Mouse (Mus musculus): ENCODE data around the gene Scmh1.

Scmh1 gene

DNA sequence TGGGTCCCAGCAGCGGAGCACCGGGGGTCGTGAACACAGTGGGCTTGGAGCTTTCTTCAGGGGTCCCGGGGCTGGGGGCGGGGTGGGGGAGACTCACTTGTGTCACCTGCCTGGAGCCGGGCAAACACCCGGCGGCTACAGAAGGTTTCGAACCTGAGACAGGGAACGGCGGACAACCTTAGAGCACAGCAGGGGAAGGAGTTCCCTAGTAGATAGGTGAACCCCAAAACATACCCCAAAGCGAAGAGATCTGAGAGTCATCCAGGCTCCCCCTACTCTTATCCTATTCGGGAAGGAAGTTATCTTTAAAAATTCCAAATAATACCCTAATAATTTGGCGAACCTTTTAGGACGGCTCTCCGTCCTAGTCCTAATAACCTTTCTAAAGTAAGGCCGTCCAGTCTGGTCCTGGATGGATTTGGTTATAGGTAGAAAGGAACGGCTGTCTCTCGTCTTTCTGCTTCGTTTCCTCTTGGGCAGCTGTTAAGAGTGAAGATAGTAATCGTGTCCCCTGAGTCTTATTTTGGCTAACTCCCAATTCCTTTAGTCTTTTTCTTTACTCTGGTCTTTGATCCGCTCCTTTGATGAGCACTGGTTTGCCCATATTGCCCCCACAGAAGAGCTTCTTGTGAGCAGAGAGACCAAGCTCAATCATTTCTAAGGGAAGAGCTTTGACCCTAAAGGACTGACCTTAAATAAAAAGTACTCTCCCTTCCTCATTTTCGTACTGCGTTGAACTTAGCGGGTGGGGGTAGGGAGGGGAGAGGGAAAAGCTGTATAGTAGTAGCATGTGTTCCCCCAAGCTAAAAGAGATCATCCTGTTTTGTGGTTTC lies 941 bp downstream of the Scmh1 start:
- DNase-seq (ENCODE audit: low spot score in 2 of 2) = no peak

DNA sequence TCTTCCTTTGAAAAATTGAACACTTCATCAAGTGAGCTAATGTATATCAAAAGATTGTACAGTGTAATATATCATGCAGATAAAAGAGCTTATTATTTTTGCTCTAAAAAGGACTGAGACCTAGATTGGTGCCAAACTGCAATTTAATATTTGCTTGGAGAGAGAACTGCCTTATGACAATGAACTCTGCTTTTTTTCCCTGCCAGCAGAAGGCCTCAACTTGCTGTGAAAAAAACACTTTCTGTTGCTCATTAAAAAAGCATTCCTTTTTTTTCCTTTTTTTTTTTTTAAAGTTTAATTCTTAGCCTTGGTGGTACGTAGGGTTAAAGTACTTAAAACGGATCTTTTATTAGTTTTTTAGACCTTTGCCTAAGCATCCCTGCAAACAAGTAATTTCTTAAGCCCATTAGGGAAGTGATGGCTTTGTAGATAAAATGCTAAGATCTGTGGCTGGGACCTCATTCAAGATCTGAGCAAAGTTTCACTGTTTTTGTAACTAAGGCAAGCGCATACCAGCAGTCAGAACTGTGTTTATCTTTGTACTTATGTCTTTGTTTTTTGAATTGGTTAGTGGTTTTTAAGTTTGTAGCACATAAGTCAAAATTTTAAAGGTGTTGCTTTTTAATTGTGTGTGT lies 1.7 kb downstream of the Scmh1 start:
- no peak for DNase-seq (ENCODE audit: low spot score in 2 of 2)

DNA sequence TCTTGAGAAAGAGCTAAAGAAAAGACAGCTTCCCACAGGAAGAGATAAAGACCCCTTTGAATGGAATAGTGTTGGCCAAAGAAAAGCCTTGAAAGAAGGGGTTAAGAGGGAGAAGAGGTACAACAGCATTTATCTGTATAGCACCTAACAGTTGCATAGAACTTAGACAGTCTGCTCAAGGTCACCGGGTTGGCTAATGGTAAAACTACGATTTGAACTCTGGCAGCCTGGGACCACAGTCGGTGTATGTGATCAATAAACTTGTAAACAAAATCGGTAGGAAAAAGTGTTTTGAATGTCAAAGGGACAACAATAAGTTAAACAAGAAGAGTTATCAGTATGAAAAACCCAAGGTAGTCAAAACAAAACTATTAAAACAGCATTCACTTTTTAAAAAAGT lies 13.0 kb downstream of the Scmh1 start:
- DNase-seq (ENCODE audit: low spot score in 2 of 2) = no peak

DNA sequence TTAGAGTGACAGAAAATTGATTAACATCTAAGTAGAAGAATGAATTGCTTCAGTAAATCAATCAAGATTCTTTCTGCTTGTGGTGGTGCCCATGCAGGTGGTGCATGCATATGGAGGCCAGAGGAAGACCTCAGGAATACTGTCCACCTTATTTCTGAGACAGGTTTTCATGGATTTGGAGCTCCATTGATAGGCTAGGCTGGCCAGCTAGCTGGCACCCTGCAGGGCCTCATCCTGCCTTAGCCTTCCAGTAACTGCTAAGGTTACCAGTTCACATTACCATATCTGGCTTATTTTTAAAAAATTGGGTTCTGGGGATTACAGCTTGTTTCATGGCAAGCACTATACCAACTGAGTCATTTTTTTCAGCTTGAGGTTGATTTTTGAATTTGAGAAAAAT lies 15.1 kb downstream of the Scmh1 start:
- no peak for DNase-seq (ENCODE audit: low spot score in 2 of 2)

DNA sequence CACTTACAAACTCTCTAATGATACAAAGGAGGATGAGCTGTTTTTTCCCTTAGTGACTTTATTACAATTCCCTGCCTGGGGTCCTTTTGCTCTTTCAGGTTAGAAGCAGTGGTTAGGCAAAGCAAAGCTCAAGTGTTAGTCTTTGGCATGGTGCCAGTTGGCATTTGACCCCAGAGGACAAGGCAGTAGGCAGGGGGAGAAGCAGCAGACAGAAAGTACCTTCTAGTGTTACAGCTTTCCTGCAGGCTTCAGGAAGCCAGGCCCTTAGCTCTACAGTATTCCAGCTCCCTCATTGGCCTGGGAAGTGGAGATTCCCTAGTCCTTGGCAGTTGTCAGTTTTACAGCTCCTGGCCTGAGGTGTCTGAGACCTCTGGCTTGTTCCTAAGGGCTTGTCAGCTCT lies 15.6 kb downstream of the Scmh1 start:
- DNase-seq (ENCODE audit: low spot score in 2 of 2) = no peak

DNA sequence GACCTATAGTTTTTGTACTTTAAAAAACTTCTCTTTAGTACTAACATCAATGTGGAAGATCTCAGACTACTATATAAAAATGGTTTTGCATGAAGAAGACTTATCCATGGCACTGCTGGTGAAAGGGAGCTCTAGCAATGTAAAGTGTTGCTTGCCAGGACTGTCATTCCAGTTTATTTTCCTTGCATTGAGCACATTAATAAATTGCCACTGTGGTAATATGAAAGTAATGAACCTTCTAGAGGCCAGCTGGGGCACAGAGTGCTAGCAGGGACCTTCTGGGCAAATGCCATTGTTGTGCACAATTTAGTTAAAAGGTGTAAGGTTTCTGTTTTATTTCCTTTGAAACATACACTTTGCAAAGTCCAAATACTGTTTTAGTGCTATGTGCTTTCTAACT lies 25.5 kb downstream of the Scmh1 start:
- DNase-seq (ENCODE audit: low spot score in 2 of 2) = no peak

DNA sequence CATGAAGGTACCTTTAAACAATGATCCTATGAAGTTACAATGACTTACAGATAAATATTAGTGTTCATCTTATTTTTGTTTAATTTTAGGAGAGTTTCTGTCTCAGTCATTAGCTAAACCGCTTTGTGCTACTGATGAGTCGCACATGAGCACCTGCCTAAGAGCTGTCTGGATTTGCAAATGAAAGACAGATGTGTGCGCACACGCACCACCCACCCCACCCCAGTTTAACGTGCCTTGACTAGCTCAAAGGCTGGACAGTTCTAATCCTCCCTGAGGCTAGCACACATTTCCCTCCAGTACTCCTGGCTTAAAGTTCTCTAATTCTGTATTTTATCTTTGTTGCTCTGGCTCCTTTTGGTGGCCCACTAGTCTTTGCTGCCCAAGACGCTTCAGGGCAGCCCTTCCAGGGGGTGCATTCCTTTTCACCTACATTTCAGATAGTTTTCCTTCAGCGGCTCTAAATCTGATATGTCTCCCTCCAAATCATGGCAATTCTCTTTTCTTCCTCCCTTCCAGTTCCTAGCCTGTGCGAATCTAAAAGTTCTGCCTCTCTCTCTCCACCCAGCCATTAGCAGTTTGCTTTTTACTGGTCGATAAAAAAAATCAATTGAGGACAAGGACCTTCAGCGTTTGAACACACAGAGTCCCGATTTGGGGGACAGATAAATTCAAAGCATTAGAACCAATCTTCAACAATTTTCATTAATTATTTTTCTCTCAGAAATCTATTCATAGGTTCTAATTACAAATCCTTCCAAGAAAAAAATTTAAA lies 27.7 kb downstream of the Scmh1 start:
- DNase-seq (ENCODE audit: low spot score in 2 of 2) = no peak

DNA sequence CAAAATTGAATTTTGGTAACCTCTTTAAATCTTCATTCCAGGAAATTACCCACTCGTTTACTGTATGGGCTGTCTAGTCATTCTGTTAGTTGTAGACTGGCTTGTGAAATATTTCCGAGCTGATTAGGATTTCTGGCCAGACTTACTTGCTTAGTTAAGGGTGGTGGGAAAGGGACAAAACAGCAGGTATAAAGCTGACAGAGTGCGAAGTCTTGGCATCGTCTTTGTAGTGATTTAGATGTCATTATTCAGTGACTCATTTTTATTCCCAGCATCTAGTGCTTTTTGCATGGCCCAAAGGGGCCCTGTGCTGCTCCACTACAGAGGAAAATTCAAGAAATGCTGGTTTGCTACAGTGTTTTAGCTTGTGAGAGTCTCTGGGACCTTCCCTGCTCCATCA lies 56.7 kb downstream of the Scmh1 start:
- DNase-seq (ENCODE audit: low spot score in 2 of 2) = no peak

DNA sequence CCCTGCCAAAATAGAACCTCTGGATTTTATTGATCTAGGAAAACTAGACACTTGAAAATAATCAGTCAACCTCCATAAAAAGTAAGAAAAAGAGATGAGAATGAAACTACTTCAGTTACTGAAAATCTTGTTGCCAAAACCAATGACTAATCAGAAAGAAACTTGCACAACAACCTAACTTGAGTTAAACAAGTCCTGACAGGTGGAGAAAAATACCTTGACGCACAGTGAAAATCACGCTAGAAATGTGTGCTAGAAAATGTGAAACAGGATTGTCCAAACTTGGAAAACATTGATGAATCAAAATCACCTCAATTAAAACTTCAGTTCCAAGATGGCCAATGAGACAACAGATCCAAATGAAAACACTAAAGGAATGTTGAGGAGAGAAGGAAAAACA lies 67.9 kb downstream of the Scmh1 start:
- DNase-seq (ENCODE audit: low spot score in 2 of 2) = no peak

DNA sequence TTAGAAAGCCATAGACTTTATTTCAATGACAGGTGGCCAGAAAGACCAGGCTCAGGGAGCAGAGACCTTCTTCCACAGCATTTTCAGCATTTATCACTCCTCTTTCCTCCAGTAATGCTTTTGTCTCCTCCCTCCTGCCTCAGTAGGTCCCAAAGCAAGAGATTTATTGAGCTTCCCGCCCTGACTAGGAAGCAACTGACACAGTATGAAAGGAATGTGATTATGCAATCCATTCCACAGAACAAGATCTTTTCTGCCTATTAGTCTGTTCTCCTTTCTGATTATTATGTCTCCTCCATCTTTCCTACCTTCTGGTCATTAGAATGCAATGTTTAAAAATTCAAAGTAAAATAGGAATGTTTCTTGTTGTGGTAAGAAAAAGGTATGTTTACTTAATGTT lies 82.6 kb downstream of the Scmh1 start:
- DNase-seq (ENCODE audit: low spot score in 2 of 2) = no peak

DNA sequence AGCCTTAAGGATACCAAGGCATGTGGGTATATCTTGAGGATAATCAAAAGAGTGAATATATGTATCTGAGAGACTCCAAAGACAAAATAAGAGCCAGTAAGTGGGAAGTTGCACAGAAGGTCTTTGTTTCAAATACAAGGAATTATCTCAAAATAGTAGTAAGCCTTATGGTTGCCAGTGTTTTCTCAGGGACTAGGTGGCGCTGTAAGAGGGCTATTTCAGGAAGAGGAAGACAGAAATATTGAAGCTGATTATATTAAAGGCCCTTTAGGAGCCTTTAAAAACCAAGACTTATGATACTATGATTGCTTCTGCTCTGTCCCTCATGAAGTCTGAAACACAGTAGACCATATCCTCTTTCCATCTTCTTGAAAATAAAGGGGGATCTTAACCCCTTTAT lies 101.9 kb downstream of the Scmh1 start:
- DNase-seq (ENCODE audit: low spot score in 2 of 2) = no peak

DNA sequence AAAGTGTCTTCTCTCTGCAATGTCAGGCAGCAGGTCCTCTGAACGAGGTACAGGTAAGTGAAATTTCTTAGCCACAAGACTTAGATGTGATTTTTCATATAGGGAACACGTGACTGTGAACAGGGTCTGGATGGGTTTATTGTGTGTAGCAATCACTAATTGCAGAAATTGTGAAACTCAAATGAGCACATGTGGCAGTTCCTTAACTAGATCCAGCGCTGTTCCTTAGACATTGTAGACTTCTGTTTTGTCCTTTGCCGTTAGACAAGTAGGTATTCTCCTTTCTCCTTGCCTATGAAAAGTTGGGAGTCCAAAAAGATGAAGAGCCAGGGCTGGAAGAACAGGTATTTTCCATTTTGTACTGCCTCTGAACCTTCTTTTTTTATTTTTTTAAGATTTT lies 106.1 kb downstream of the Scmh1 start:
- no peak for DNase-seq (ENCODE audit: low spot score in 2 of 2)

DNA sequence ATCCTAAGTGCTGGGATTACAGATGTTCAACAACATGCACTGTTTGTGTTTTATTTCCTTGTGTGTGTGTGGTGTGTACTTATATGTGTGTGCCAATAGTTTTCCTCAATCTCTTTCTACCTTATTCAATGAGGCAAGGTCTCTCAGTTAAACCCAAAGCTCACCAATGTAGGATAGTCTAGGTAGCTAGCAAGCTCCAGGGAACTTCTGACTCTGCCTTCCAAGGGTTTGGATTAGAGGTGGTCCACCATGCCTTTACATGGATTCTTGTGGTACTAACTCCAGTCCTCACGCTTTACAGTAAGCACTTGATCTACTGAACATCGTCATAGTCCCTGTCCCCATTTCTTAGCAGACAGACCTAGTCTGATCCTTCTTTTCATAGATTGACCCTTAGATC lies 109.3 kb downstream of the Scmh1 start:
- no peak for DNase-seq (ENCODE audit: low spot score in 2 of 2)

DNA sequence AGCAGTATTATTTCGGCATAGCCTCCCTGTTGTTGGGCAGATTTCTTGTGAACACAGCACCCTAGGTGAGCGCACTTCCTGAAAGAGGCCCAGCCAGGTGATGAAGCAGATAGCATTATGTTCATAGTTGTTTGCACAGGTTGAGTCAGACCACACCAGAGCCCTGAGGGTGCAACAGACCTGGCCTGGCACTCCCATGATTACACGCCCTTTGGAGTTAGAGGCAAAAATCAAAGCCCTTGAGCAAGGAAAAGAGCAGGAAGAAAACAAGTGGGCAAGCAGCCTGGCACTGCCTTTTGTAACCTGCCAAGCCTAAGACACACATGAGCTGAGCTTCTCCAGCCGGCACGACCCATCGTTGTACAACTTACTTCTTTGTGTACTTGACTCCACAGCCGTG lies 111.4 kb downstream of the Scmh1 start:
- DNase-seq (ENCODE audit: low spot score in 2 of 2) = no peak

DNA sequence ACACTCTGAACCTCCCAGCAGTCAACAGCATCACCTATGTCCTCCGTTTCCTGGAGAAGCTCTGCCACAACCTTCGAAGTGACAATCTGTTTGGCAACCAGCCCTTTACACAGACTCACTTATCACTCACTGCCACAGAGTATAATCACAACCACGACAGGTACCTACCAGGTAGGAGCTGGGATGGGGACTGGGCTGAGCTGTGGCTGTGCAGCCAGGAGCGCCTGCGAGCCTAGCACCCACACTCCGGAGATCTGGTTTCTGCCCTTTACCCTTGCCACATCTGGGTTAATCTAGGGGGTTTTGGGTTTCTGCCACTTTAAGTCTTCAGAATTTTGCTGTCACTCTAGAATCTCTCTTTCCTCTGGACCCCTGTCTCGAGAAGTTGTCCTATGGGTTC lies 111.8 kb downstream of the Scmh1 start:
- no peak for DNase-seq (ENCODE audit: low spot score in 2 of 2)

DNA sequence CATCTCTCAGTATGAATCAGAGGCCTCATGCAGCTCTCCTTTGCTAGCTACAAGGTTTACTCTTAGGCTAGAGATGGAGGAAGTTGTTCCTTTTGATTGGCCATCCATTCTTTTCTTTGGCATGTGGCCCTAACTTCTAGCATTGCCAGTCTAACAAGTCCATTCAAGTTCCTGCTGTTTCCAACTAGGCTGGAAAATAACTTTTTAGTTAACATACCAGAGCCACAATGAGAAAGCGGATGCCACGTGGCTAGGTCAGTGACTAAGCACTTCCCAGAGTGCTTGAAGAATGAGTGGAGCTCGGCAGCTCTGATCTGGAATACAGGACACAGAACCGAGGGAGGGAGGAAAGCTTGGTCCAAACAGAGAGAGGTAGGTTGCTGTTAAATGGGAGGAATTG lies 112.3 kb downstream of the Scmh1 start:
- no peak for DNase-seq (ENCODE audit: low spot score in 2 of 2)

DNA sequence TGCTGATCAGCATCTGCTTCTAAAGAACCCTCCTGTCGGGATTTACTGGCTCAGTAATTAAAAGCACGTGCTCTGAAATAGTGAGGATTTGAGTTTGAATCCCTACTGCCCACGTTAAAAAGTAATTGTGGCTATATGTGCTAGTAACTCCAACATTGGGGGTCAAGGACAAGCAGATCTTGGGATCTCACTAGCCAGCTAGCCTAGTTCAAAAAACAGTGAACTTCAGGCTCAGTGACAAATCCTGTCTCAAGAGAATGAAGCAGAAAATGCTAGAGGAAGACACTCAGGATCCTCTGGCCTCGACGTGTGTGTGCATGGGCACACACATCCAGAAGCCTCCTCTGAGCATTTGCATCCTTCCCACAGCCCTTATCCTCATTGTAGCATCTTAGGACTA lies 116.7 kb downstream of the Scmh1 start:
- DNase-seq (ENCODE audit: low spot score in 2 of 2) = no peak

DNA sequence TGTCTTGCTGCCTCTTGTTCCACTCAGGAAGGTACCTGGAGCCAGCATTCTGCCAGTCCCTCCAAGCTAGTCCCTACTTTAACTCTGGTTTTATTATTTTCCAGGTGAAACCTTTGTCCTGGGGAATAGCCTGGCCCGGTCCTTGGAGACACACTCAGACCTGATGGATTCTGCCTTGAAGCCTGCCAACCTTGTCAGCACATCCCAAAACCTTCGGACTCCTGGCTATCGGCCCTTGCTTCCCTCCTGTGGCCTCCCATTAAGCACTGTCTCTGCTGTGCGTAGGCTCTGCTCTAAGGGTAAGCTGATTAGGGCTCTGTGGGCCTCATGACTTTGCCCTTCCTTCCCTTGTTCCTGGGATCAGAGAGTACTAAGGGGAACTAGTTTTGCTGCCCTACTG lies 117.3 kb downstream of the Scmh1 start:
- no peak for DNase-seq (ENCODE audit: low spot score in 2 of 2)

DNA sequence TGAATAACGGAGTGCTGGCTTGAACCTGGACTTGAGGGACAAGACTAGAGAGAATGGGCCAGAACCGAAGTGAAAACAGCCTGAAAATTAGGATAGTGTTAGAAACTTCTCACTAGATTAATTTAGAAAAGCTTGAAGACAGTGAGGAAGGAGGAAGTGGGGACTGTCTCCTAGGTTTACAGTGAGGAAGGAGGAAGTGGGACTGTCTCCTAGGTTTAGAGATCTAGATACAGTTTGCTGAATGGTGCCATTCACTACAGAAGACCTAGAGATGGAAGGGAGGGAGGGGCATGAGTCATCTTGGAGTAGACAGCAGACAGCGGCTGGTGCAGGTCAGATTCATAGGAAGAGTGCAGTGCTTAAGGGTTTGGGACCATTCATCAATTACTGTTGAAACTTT lies 118.0 kb downstream of the Scmh1 start:
- no peak for DNase-seq (ENCODE audit: low spot score in 2 of 2)

DNA sequence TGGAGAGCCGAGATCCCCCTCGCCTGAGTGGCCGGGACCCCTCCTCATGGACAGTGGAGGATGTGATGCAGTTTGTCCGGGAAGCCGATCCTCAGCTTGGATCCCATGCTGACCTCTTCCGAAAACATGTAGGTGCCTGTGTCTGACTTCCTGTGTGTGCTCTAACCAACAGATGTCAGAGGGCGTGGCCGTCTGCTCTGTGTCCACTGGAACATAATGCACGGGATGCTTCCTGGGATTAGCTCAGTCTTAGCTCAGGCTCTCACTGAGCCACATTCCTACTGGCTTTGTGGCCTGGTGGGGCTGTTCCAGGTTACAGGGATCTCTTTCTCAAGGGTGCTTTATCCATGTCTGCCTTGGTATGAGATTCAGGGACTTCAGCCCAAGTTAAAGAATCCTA lies 123.1 kb downstream of the Scmh1 start:
- no peak for DNase-seq (ENCODE audit: low spot score in 2 of 2)

DNA sequence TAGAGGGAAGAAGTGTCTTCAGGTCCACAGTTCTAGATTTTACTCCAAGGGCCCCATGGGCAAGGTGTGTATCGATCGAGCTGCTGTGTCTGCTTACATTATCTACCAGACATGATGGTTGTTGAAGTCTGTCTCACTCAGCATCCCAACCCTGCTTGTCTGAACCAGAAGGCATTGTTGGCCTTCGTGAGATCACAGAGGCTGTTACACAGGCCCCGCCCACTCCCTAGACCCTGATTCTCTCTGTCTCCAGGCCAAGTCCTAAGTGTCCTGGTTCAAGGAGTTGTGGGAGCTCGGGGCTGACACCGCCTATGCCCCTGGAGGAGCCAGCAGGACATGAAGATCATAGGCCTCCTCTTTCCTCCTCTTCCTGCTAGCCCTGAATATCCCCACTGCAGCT lies 126.9 kb downstream of the Scmh1 start, which contains the start of gene Slfnl1:
TSS of gene Slfnl1 (plus strand) at position 246 of the 400 bp plus-strand sequence.
- DNase-seq (ENCODE audit: low spot score in 2 of 2) = no peak

DNA sequence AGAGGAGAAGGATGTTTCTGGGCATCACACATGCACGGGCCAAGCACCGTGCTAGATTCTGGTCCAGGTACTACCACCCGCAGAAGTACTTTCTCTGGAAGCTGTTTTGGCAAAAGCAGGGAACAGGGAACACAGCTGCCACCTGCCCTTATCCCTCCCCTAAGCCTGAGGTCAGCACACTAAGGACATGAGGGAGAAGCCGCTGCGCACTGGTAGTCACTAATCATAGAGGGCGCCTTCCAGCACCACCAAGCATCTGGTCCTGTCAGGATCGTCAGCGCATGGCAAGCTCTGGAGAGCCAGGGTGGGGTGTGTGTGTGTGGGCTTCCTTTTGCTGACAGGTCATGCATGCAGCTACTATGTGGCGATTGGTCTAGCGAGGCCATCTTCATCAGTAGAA lies 133.6 kb downstream of the Scmh1 start:
- DNase-seq (ENCODE audit: low spot score in 2 of 2) = no peak

DNA sequence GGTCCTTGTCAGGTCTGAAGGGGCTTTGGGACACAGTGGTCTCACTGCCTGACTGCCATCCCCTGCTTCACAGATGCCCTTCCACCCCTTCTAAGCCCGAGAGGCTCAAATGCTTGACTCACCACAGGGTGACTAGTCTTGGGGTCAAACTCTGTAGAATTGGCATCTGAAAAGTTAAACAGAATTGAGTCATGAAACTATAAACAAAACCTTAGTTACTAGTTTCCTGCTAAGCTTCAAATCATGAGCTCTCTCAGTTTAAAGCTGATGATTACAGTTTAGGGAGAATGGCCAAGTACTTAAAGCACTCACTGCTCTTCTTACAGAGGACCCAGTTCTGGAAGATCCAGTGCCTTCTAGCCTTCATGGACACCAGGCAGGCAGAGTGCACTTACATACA lies 139.8 kb downstream of the Scmh1 start:
- DNase-seq (ENCODE audit: low spot score in 2 of 2) = no peak

Data from frontal cortex, postnatal 25 days (tissue).